Mouse (Mus musculus): ENCODE data around the gene Rad51b. TPM values are rescaled to one million over a fixed set of nuclear protein-coding genes. Genes with fewer than 3 reads are reported as not detected.

Rad51b gene
- total and polyA plus RNA-seq, 2 experiments from 2014 or later: 1.4 to 1.8 TPM

GRCm38 (mm10) chr12:79296126-79296816, 811 bp upstream of the Rad51b start, which contains the start of gene Zfyve26:
Gene Zfyve26, minus strand, starts transcription at chr12:79296304.
- Histone ChIP-seq H3K4me2 (ENCODE audit: low read depth, low read length) (peak within 1 kb of the TSS; percentile 89), H3K9me3 (replicated peaks; ENCODE audit: control insufficient read depth, low read length) (no peaks in the 10 kb centered on the region), H3K4me1 (ENCODE audit: control insufficient read depth, insufficient read depth) (peaks cover 14% of the 10 kb centered on the region), H3K27ac (ENCODE audit: low read depth) (peak within 1 kb of the TSS; percentile 60), H3K27me3 (ENCODE audit: control insufficient read depth, insufficient read depth, low read length) (no peaks in the 10 kb centered on the region), H3K9ac (replicated peaks; ENCODE audit: low read depth, low read length) (peak within 1 kb of the TSS; percentile 58), H3K36me3 (replicated peaks; ENCODE audit: control insufficient read depth, insufficient read depth, low read length) (peaks cover 13% of the 10 kb centered on the region), H3K4me3 (ENCODE audit: low read depth, low read length) (peak within 1 kb of the TSS; percentile 69)
- peak; percentile 97 for ATAC-seq (ENCODE audit: insufficient read depth, low read depth)
- DNase-seq (ENCODE audit: low spot score): peak; percentile 98
- under 1% methylated on average over 29 of the region's 29 CpGs for WGBS
- TF ChIP-seq CTCF (IDR thresholded peaks at IDR 0.05; ENCODE audit: low read depth) (no peak; the same call in 1 of the 2 replicates), EP300 (IDR thresholded peaks at IDR 0.05; ENCODE audit: low read depth) (no peak)

GRCm38 (mm10) chr12:79297884-79298636, 978 bp downstream of the Rad51b start:
- no peak for ATAC-seq (ENCODE audit: insufficient read depth, low read depth)
- H3K4me1 ChIP-seq (ENCODE audit: control insufficient read depth, insufficient read depth): peaks cover 14% of the 10 kb centered on the region
- DNase-seq (ENCODE audit: low spot score): no peak
- H3K9me3 ChIP-seq (replicated peaks; ENCODE audit: control insufficient read depth, low read length): no peaks in the 10 kb centered on the region
- peak overlapping the region; percentile 89 for H3K4me2 ChIP-seq (ENCODE audit: low read depth, low read length)
- H3K27ac ChIP-seq (ENCODE audit: low read depth): no peak overlapping the region
- TF ChIP-seq CTCF (IDR thresholded peaks at IDR 0.05; ENCODE audit: low read depth): no peak
- no peak for TF ChIP-seq EP300 (IDR thresholded peaks at IDR 0.05; ENCODE audit: low read depth)
- WGBS: 12% methylated on average over 15 of the region's 15 CpGs
- no peak overlapping the region for H3K9ac ChIP-seq (replicated peaks; ENCODE audit: low read depth, low read length)
- H3K36me3 ChIP-seq (replicated peaks; ENCODE audit: control insufficient read depth, insufficient read depth, low read length): 0 out of 2 replicates have a peak, but pooled peaks cover 3% of the 10 kb centered on the region
- no peaks in the 10 kb centered on the region for H3K27me3 ChIP-seq (ENCODE audit: control insufficient read depth, insufficient read depth, low read length)
- H3K4me3 ChIP-seq (ENCODE audit: low read depth, low read length): peak overlapping the region; percentile 69

- ATAC-seq (ENCODE audit: insufficient read depth, low read depth): no peak
- Histone ChIP-seq H3K4me1 (ENCODE audit: control insufficient read depth, insufficient read depth) (peaks cover 5% of the 10 kb centered on the region), H3K27ac (ENCODE audit: low read depth) (no peak overlapping the region), H3K36me3 (replicated peaks; ENCODE audit: control insufficient read depth, insufficient read depth, low read length) (no peaks in the 10 kb centered on the region), H3K9me3 (replicated peaks; ENCODE audit: control insufficient read depth, low read length) (no peaks in the 10 kb centered on the region), H3K4me2 (ENCODE audit: low read depth, low read length) (no peak overlapping the region), H3K9ac (replicated peaks; ENCODE audit: low read depth, low read length) (no peak overlapping the region), H3K27me3 (ENCODE audit: control insufficient read depth, insufficient read depth, low read length) (no peaks in the 10 kb centered on the region), H3K4me3 (ENCODE audit: low read depth, low read length) (no peak overlapping the region)
- 63% methylated on average over 9 of the region's 9 CpGs for WGBS
- TF ChIP-seq CTCF (IDR thresholded peaks at IDR 0.05; ENCODE audit: low read depth): no peak
- no peak for TF ChIP-seq EP300 (IDR thresholded peaks at IDR 0.05; ENCODE audit: low read depth)
- peak; percentile 14 for DNase-seq (ENCODE audit: low spot score)
These were observed 4.7 kb downstream of the Rad51b start for GRCm38 (mm10) chr12:79301802-79302201.

- no peak for TF ChIP-seq EP300 (IDR thresholded peaks at IDR 0.05; ENCODE audit: low read depth)
- TF ChIP-seq CTCF (IDR thresholded peaks at IDR 0.05; ENCODE audit: low read depth): peak; percentile 31; the same call in 1 of the 2 replicates
- H3K4me3 ChIP-seq (ENCODE audit: low read depth, low read length): no peak overlapping the region
- H3K4me1 ChIP-seq (ENCODE audit: control insufficient read depth, insufficient read depth): no peaks in the 10 kb centered on the region
- WGBS: 54% methylated on average over 1 of the region's 1 CpGs
- no peak for ATAC-seq (ENCODE audit: insufficient read depth, low read depth)
- H3K4me2 ChIP-seq (ENCODE audit: low read depth, low read length): no peak overlapping the region
- no peak overlapping the region for H3K27ac ChIP-seq (ENCODE audit: low read depth)
- no peaks in the 10 kb centered on the region for H3K36me3 ChIP-seq (replicated peaks; ENCODE audit: control insufficient read depth, insufficient read depth, low read length)
- H3K9me3 ChIP-seq (replicated peaks; ENCODE audit: control insufficient read depth, low read length): no peaks in the 10 kb centered on the region
- no peaks in the 10 kb centered on the region for H3K27me3 ChIP-seq (ENCODE audit: control insufficient read depth, insufficient read depth, low read length)
- no peak overlapping the region for H3K9ac ChIP-seq (replicated peaks; ENCODE audit: low read depth, low read length)
- DNase-seq (ENCODE audit: low spot score): no peak
These were observed 8.0 kb downstream of the Rad51b start for GRCm38 (mm10) chr12:79305131-79305530.

- no peaks in the 10 kb centered on the region for H3K4me1 ChIP-seq (ENCODE audit: control insufficient read depth, insufficient read depth)
- H3K9ac ChIP-seq (replicated peaks; ENCODE audit: low read depth, low read length): no peak overlapping the region
- no peaks in the 10 kb centered on the region for H3K9me3 ChIP-seq (replicated peaks; ENCODE audit: control insufficient read depth, low read length)
- 70% methylated on average over 4 of the region's 4 CpGs for WGBS
- no peak for TF ChIP-seq EP300 (IDR thresholded peaks at IDR 0.05; ENCODE audit: low read depth)
- TF ChIP-seq CTCF (IDR thresholded peaks at IDR 0.05; ENCODE audit: low read depth): no peak
- no peak overlapping the region for H3K27ac ChIP-seq (ENCODE audit: low read depth)
- no peak overlapping the region for H3K4me2 ChIP-seq (ENCODE audit: low read depth, low read length)
- no peak overlapping the region for H3K4me3 ChIP-seq (ENCODE audit: low read depth, low read length)
- H3K36me3 ChIP-seq (replicated peaks; ENCODE audit: control insufficient read depth, insufficient read depth, low read length): no peaks in the 10 kb centered on the region
- DNase-seq (ENCODE audit: low spot score) (no peak), ATAC-seq (ENCODE audit: insufficient read depth, low read depth) (no peak)
- no peaks in the 10 kb centered on the region for H3K27me3 ChIP-seq (ENCODE audit: control insufficient read depth, insufficient read depth, low read length)
These were observed 8.9 kb downstream of the Rad51b start for GRCm38 (mm10) chr12:79306013-79306412.
